Mouse (Mus musculus) midbrain, embryonic 16.5 days (tissue): ENCODE data around the gene Dleu7. TPM values are rescaled to one million over a fixed set of nuclear protein-coding genes. Genes with fewer than 3 reads are reported as not detected.

ENCODE experiments used
- ATAC-seq: fragments of 200-750 bp; cut with Nextera tagmentation; 2 replicates; pipeline ENCODE4 v1.8.0; 2017; ENCODE audit warnings: moderate TSS enrichment
- H3K27ac ChIP-seq: fragments of 300-500 bp; sonication (generic); 2 replicates; pipeline ENCODE4 v1.5.1; 2014; ENCODE audit warnings: mild to moderate bottlenecking, low read length, mixed read lengths
- H3K27me3 ChIP-seq: fragments of 300-500 bp; sonication (generic); 2 replicates; pipeline ENCODE4 v1.6.1; 2014; ENCODE audit warnings: low read depth, low read length, mixed read lengths; ENCODE audit not compliant: control insufficient read depth, insufficient read depth
- H3K36me3 ChIP-seq: fragments of 300-500 bp; sonication (generic); 2 replicates; pipeline ENCODE4 v1.6.1; 2014; ENCODE audit warnings: mild to moderate bottlenecking, low read length, moderate library complexity, mixed read lengths; ENCODE audit not compliant: control insufficient read depth, insufficient read depth
- H3K4me1 ChIP-seq: fragments of 300-500 bp; sonication (generic); 2 replicates; pipeline ENCODE4 v1.6.1; 2014; ENCODE audit warnings: mild to moderate bottlenecking, low read length, mixed read lengths; ENCODE audit not compliant: control insufficient read depth, insufficient read depth
- H3K4me2 ChIP-seq: fragments of 300-500 bp; sonication (generic); 2 replicates; pipeline ENCODE4 v1.6.1; 2014; ENCODE audit warnings: mild to moderate bottlenecking, low read length, mixed read lengths
- H3K4me3 ChIP-seq: fragments of 300-500 bp; sonication (generic); 2 replicates; pipeline ENCODE4 v1.5.1; 2014; ENCODE audit warnings: low read depth, mild to moderate bottlenecking, low read length, moderate library complexity, mixed read lengths
- H3K9ac ChIP-seq: fragments of 300-500 bp; sonication (generic); 2 replicates; pipeline ENCODE4 v1.6.1; 2014; ENCODE audit warnings: low read depth, low read length, mixed read lengths
- H3K9me3 ChIP-seq: fragments of 300-500 bp; sonication (generic); replicated peaks from 2 replicates; pipeline ENCODE4 v1.6.1; 2014; ENCODE audit warnings: mild to moderate bottlenecking, low read length, mixed read lengths; ENCODE audit not compliant: control insufficient read depth, poor library complexity, severe bottlenecking
- WGBS: fragments of 180-500 bp; shearing (Covaris S2); extraction: QIAGEN DNeasy Blood & Tissue Kit; methylation state at CpG from one replicate; pipeline ENCODE4 v1.1.7; 2014; 5-methylcytosine and 5-hydroxymethylcytosine counted together
- polyA plus RNA-seq: library from polyadenylated mRNA; unstranded; fragments of >200 nt; fragmentation: Nextera tagmentation; extraction: Ambion mirVana; gene quantifications from 2 replicates; pipeline ENCODE4 v1.2.1, GENCODE M21; 2015

Gene Dleu7
- polyA plus RNA-seq = 16.3 and 18.9 TPM in 2 replicates

DNA sequence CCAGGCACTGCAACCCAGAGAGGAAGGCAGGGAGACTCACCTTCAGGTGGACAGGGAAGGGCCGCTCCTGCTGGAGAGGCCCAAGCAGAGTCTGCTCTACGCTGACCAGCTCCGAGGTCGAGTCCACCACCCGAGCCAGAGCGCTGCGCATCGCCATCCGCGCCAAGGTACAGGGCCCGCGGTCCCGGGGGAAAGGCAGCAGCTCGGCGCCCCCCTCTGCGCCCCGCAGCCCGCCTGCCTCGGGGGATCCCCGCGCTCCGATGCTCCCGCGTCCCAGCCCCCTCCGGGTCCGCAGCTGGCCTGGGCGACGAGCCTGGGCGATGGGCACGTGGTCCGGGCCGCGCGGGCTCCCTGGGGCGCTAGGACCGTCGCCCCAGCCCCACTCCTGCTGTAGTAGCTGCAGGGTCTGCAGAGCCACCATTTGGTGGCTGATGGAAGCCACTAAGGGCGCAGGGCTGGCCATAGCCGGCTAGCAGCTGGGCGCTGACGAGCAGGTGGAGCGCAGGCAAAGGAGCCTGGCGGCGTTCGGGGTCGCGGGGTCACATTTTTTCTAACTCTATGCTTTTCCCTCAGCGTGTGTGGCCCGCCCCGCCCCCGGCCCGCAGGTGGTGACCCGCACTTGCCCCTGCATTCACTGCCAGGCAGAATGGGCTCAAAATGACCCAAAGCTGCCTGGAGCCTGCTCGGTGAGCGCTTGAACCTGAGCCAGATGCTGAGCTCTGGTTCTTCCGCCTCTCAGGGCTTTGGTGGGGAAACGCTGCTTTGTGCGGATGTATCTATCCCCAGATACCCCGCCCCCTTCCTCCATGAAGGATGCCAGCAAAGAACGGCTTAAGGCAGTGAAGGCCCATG, at the start of gene Dleu7, which contains the start of gene Rnaseh2b:
TSS of gene Dleu7 (minus strand) at position 560 of the 852 bp plus-strand sequence.
TSS of gene Rnaseh2b (plus strand) at position 102 of the 852 bp plus-strand sequence.
- ATAC-seq = peak; percentile 89
- Histone ChIP-seq H3K4me3 (peak within 1 kb of the TSS; percentile 60), H3K9me3 (no peaks in the 10 kb centered on the region), H3K27ac (peak within 1 kb of the TSS; percentile 64), H3K9ac (peak within 1 kb of the TSS; percentile 78), H3K27me3 (no peaks in the 10 kb centered on the region), H3K36me3 (no peaks in the 10 kb centered on the region), H3K4me2 (peak within 1 kb of the TSS; percentile 94), H3K4me1 (peaks cover 3% of the 10 kb centered on the region; the same call in 1 of the 2 replicates)
- under 1% methylated on average over 40 of the region's 60 CpGs for WGBS

GRCm38 (mm10) chr14:62341887-62342642, 49.2 kb upstream of the Dleu7 start:
- Histone ChIP-seq H3K4me1 (0 out of 2 replicates have a peak, but pooled peaks cover 2% of the 10 kb centered on the region), H3K27me3 (no peaks in the 10 kb centered on the region), H3K27ac (no peak overlapping the region), H3K4me3 (no peak overlapping the region), H3K4me2 (no peak overlapping the region), H3K9me3 (no peaks in the 10 kb centered on the region), H3K9ac (no peak overlapping the region), H3K36me3 (no peaks in the 10 kb centered on the region)
- WGBS = 70% methylated on average over 8 of the region's 8 CpGs
- ATAC-seq = no peak

DNA sequence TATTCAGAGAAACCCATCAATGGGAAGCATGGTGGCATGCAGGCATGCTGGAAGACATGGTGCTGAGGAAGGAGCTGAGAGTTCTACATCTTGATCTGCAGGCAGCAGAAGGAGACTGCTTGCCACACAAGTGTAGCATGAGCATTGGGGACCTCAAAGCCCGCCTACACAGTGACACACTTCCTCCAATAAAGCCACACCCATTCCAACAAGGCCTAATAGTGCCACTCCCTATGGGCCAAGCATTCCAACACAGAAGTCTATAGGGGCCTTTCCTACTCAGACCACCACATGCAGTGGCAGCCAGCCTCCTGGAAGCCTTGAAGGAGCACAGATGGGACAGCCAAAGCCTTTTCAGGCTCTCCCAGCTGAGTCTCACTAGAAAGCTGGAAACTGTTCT, 46.3 kb upstream of the Dleu7 start:
- H3K36me3 ChIP-seq = no peaks in the 10 kb centered on the region
- no peak for ATAC-seq
- no peak overlapping the region for H3K4me3 ChIP-seq
- 100% methylated on average over 1 of the region's 1 CpGs for WGBS
- H3K9ac ChIP-seq = no peak overlapping the region
- no peaks in the 10 kb centered on the region for H3K27me3 ChIP-seq
- H3K9me3 ChIP-seq = no peaks in the 10 kb centered on the region
- no peaks in the 10 kb centered on the region for H3K4me1 ChIP-seq
- H3K27ac ChIP-seq = no peak overlapping the region
- no peak overlapping the region for H3K4me2 ChIP-seq

DNA sequence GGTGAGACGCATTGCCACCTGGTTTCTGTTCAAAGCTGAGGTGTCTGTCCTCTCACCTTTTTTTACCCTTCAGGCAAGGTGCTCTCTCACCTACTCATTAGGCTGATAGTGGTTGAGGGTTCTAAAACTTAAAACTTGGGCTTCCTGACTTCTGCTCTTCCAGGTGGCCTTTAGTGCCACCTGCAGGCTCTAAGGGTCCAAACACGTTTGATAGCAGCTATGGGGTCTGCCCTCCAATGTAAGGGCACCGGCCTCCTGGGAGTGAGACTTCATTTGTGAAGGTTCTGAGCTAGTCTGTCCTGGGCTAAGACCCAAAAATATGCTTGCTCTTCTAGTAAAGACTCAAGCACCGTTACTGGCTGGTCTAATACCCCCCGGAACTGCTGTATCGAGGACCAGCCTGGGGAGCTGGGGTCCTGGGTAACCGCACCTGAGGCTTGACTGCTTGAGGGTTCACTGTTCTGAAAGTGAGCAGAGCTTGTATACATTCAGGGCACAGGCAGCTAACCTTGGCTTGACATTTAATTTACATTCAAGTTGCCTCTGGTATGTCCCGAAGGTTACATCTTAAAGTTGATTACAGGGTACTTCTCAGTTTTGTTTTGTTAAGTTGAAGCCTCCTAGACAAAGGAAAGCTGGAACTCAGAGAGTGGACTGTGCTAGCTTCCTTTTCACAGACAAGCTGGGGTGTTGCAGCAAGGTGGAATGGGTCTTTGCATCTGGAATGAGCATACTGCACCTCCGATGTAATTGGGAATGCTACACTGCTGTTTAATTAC, 41.3 kb upstream of the Dleu7 start:
- Histone ChIP-seq H3K27ac (no peak overlapping the region), H3K27me3 (no peaks in the 10 kb centered on the region), H3K4me1 (peaks cover 14% of the 10 kb centered on the region), H3K4me3 (no peak overlapping the region), H3K4me2 (no peak overlapping the region), H3K36me3 (no peaks in the 10 kb centered on the region), H3K9ac (no peak overlapping the region), H3K9me3 (no peaks in the 10 kb centered on the region)
- ATAC-seq = no peak
- 80% methylated on average over 9 of the region's 9 CpGs for WGBS

DNA sequence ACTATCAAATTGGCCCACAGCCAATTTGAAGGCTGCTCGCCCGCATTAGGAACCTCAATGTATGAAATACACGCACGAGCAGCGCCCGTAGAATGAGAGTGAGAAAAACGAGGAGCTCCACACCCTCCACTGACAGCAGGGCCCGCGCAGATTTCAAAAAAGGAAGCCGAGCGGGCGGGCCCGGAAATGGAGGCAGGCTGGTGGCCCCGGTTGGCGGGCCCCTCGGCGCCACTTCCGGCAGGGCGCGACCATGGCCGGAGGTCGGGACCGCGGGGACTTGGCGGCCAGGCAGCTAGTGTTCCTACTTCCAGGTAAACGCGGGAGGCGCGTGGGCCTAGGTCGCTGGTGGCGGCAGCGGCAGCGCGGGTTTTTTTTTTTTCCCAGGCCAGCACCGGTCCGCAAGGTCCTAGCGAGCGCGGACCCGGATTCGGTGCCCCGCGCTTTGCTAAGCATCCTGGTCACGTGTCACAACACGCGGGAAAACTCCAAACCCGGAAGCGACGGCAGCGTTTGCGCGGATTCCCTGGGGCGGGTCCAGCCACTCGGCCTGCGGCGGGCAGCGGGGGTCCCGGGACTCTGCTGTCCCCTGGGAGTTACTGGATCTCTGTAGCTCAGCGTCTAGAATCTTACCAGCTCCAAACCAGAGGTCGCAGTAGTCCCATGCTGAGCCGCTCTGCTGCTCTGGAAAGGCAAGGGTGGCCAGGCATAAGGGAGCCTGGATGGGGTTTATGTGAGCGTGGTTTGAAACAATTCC, 39.2 kb upstream of the Dleu7 start:
- H3K9me3 ChIP-seq = no peaks in the 10 kb centered on the region
- ATAC-seq = peak; percentile 94
- under 1% methylated on average over 62 of the region's 62 CpGs for WGBS
- H3K27ac ChIP-seq = peak overlapping the region; percentile 86
- peak overlapping the region; percentile 93 for H3K4me2 ChIP-seq
- H3K27me3 ChIP-seq = no peaks in the 10 kb centered on the region
- H3K9ac ChIP-seq = peak overlapping the region; percentile 81
- peak overlapping the region; percentile 88 for H3K4me3 ChIP-seq
- H3K36me3 ChIP-seq = no peaks in the 10 kb centered on the region
- H3K4me1 ChIP-seq = peaks cover 14% of the 10 kb centered on the region

GRCm38 (mm10) chr14:62331457-62331856, 38.6 kb upstream of the Dleu7 start:
- H3K36me3 ChIP-seq = no peaks in the 10 kb centered on the region
- peak overlapping the region; percentile 88 for H3K4me3 ChIP-seq
- H3K27ac ChIP-seq = no peak overlapping the region
- no peak for ATAC-seq
- H3K9me3 ChIP-seq = no peaks in the 10 kb centered on the region
- no peaks in the 10 kb centered on the region for H3K27me3 ChIP-seq
- H3K4me1 ChIP-seq = peaks cover 14% of the 10 kb centered on the region
- 8% methylated on average over 6 of the region's 6 CpGs for WGBS
- H3K9ac ChIP-seq = no peak overlapping the region; the same call in 1 of the 2 replicates
- peak overlapping the region; percentile 93 for H3K4me2 ChIP-seq

GRCm38 (mm10) chr14:62329631-62330030, 36.8 kb upstream of the Dleu7 start:
- Histone ChIP-seq H3K4me1 (peaks cover 14% of the 10 kb centered on the region), H3K36me3 (no peaks in the 10 kb centered on the region), H3K27me3 (no peaks in the 10 kb centered on the region), H3K9ac (no peak overlapping the region), H3K4me2 (no peak overlapping the region), H3K4me3 (no peak overlapping the region), H3K9me3 (no peaks in the 10 kb centered on the region), H3K27ac (no peak overlapping the region)
- ATAC-seq = no peak
- 89% methylated on average over 3 of the region's 3 CpGs for WGBS

DNA sequence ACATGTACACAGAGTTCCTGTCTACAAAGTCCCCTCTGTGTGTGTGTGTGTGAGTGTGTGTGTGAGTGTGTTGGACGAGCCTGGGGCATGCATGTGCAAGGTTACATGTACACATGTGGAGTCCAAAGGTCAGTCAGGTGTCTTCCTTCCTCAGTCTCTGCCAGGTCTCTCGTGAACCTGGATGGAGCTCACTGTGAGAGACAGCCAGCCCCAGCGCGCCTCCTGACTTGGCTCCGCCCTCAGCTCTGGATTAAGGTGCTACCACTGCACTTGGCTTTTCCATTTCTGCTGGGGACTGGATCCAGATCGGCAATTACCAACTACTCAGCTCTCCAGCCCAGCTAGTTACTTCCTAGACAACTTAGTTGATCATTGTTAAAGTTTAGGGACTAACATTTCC, 35.8 kb upstream of the Dleu7 start:
- Histone ChIP-seq H3K27me3 (no peaks in the 10 kb centered on the region), H3K9me3 (no peaks in the 10 kb centered on the region), H3K4me2 (no peak overlapping the region), H3K36me3 (no peaks in the 10 kb centered on the region), H3K27ac (no peak overlapping the region), H3K4me3 (no peak overlapping the region), H3K9ac (no peak overlapping the region), H3K4me1 (peaks cover 14% of the 10 kb centered on the region)
- no peak for ATAC-seq
- WGBS = 59% methylated on average over 6 of the region's 6 CpGs
